Mouse (Mus musculus) heart, adult 2 months (tissue): ENCODE results near the gene 4921517D22Rik.
"Not testable (repeated sequence)": the region's sequence is repeated elsewhere in the genome, so short reads cannot be mapped to it uniquely, and the experiment has no call there.

Experiments
- CTCF ChIP-seq: fragments of 200-600 bp; IDR thresholded peaks from 2 replicates; pipeline ENCODE4 v1.8.1; 2022; ENCODE audit warnings: antibody characterized with exemption, mild to moderate bottlenecking, moderate library complexity
- POLR2A ChIP-seq: fragments of 200-500 bp; IDR thresholded peaks from 2 replicates; pipeline ENCODE4 v1.6.1; 2011; ENCODE audit warnings: mild to moderate bottlenecking, low read depth, low read length, control low read depth; ENCODE audit not compliant: insufficient read depth

DNA sequence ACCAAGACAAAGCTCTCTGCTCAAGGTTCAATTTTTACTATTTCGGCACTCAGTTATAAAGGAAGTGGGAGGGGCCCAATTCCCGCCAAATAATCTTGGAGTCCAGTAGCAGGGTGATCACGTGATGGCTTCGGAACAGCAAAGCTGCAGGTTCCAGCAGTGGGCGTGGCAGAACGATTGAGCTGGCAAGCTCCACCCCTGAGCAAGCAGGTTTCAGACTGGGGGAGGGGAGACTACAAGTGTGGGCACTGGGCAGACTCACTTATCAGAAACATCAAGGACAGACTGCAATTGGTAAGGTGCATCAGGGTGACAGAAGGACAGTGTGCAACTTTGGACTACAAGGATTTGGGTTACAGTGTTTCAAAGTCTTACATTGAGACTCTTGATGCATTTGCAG is 40.4 kb upstream of the 4921517D22Rik start:
- TF ChIP-seq CTCF, POLR2A: not testable (repeated sequence)
